Mouse (Mus musculus) ES-E14 (cell line): Measurements from ENCODE around the gene Vsx1.

Experiments
- CHD2 ChIP-seq: IDR thresholded peaks from 2 replicates; pipeline ENCODE4 v1.6.1; 2014; ENCODE audit warnings: mild to moderate bottlenecking, low read depth, low read length, inconsistent platforms
- HCFC1 ChIP-seq: IDR thresholded peaks from 2 replicates; pipeline ENCODE4 v1.6.1; 2012; ENCODE audit warnings: low read length, inconsistent platforms, borderline replicate concordance; ENCODE audit not compliant: insufficient read depth
- ZC3H11A ChIP-seq: IDR thresholded peaks from 2 replicates; pipeline ENCODE4 v1.6.1; 2012; ENCODE audit warnings: low read depth, mild to moderate bottlenecking, inconsistent platforms, low read length, borderline replicate concordance
- ZNF384 ChIP-seq: IDR thresholded peaks from 2 replicates; pipeline ENCODE4 v1.6.1; 2012; ENCODE audit warnings: low read depth, low read length, inconsistent platforms

DNA sequence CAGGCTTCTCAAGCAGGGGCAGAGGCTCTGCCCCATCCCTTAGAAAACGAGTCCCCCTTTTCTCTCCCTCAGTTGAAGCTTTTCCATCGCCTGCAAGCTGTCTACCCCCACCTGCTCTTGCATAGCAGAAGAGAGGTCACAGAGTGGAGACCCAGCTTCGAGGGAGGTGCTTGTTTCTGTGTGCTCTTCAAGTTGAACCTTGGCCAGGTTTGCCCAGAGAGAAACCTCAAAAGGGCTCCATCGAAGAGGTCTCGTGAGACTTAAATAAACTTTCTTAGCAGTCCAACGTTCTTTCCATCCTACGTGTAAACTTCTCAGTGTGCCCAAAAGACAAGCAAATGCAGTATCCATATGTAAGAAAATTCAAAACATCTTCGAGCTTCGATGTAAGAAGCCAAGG lies 37.8 kb downstream of the Vsx1 start:
- TF ChIP-seq ZC3H11A (no peak), HCFC1 (no peak), CHD2 (no peak), ZNF384 (no peak)
